Mouse (Mus musculus) kidney, adult 2 months (tissue): ENCODE results near the gene Syne2.

Source experiments
- CTCF ChIP-seq: fragments of 200-500 bp; conservative IDR thresholded peaks from 2 replicates; pipeline ENCODE4 v1.5.1; 2011; ENCODE audit warnings: low read depth, mild to moderate bottlenecking, control low read depth, low read length, moderate library complexity, mixed read lengths; ENCODE audit not compliant: insufficient read depth, insufficient read length
- POLR2A ChIP-seq: fragments of 200-500 bp; IDR thresholded peaks from one replicate; pipeline ENCODE4 v1.6.1; 2011; ENCODE audit warnings: low read depth, low read length, control low read depth

- TF ChIP-seq CTCF (no peak), POLR2A (no peak)
Observed at GRCm38 (mm10) chr12:75997547-75997946, 179.6 kb downstream of the Syne2 start.
